Mouse (Mus musculus) small intestine, adult 2 months (tissue): ENCODE data around the gene Mllt10.

Experiments
- CTCF ChIP-seq: fragments of 200-500 bp; IDR thresholded peaks from 2 replicates; pipeline ENCODE4 v1.5.1; 2012; ENCODE audit warnings: low read depth, mild to moderate bottlenecking, control low read depth, inconsistent platforms, low read length, moderate library complexity, mixed read lengths; ENCODE audit not compliant: insufficient replicate concordance, insufficient read length; ENCODE audit errors: extremely low read depth
- POLR2A ChIP-seq: fragments of 200-500 bp; IDR thresholded peaks from 2 replicates; pipeline ENCODE4 v1.6.1; 2012; ENCODE audit warnings: low read depth, mild to moderate bottlenecking, control low read depth, inconsistent platforms, low read length, moderate library complexity

- TF ChIP-seq CTCF (no peak), POLR2A (no peak)
These were observed 23.1 kb upstream of the Mllt10 start for GRCm38 (mm10) chr2:18031831-18032537.
